Mouse (Mus musculus): ENCODE results near the gene Clint1.

- peak; percentile 52 for TF ChIP-seq CTCF (IDR thresholded peaks at IDR 0.05)
- TF ChIP-seq EP300 (IDR thresholded peaks at IDR 0.05), result no peak
Observed at GRCm38 (mm10) chr11:45873666-45874065, 21.8 kb downstream of the Clint1 start.
